Mouse (Mus musculus) bone marrow, adult 2 months (tissue): ENCODE results near the gene Tnik.

ENCODE experiments used
- CTCF ChIP-seq: fragments of 200-500 bp; IDR thresholded peaks from 2 replicates; pipeline ENCODE4 v1.5.1; 2011; ENCODE audit warnings: low read length, control low read depth; ENCODE audit not compliant: control insufficient read depth, insufficient read depth
- POLR2A ChIP-seq: fragments of 200-500 bp; IDR thresholded peaks from 2 replicates; pipeline ENCODE4 v1.6.1; 2011; ENCODE audit warnings: low read depth, mild to moderate bottlenecking, control low read depth, low read length, borderline replicate concordance; ENCODE audit not compliant: control insufficient read depth

GRCm38 (mm10) chr3:28497503-28497857, 234.5 kb downstream of the Tnik start:
- TF ChIP-seq CTCF (no peak), POLR2A (no peak)
